Mouse (Mus musculus): Measurements from ENCODE around the gene Rps6kb2.

Rps6kb2 gene

GRCm38 (mm10) chr19:4162646-4163542, at the start of gene Rps6kb2:
Gene Rps6kb2 (minus strand): TSS chr19:4163354.
- DNase-seq (ENCODE audit: low spot score in 2 of 2) = peak; percentile 99

- DNase-seq (ENCODE audit: low spot score in 2 of 2) = no peak
Observed at GRCm38 (mm10) chr19:4211891-4212588, 48.9 kb upstream of the Rps6kb2 start.

GRCm38 (mm10) chr19:4208563-4208962, 45.4 kb upstream of the Rps6kb2 start:
- no peak for DNase-seq (ENCODE audit: low spot score in 2 of 2)

GRCm38 (mm10) chr19:4206971-4207370, 43.8 kb upstream of the Rps6kb2 start:
- peak; percentile 66 to 72 for DNase-seq (ENCODE audit: low spot score in 2 of 2)

GRCm38 (mm10) chr19:4204889-4205288, 41.7 kb upstream of the Rps6kb2 start:
- no peak for DNase-seq (ENCODE audit: low spot score in 2 of 2)

- DNase-seq (ENCODE audit: low spot score in 2 of 2) = no peak
Observed at GRCm38 (mm10) chr19:4203604-4204326, 40.6 kb upstream of the Rps6kb2 start.

- DNase-seq (ENCODE audit: low spot score in 2 of 2) = no peak
Observed at GRCm38 (mm10) chr19:4203148-4203547, 40.0 kb upstream of the Rps6kb2 start.

- DNase-seq (ENCODE audit: low spot score in 2 of 2) = no peak
Observed at GRCm38 (mm10) chr19:4202149-4202548, 39.0 kb upstream of the Rps6kb2 start.

GRCm38 (mm10) chr19:4201291-4201909, 38.2 kb upstream of the Rps6kb2 start, which contains the start of gene Rad9a:
Gene Rad9a (minus strand): TSS chr19:4201662.
- DNase-seq (ENCODE audit: low spot score in 2 of 2) = peak; percentile 96

- DNase-seq (ENCODE audit: low spot score in 2 of 2) = no peak
Observed at GRCm38 (mm10) chr19:4197180-4197579, 34.0 kb upstream of the Rps6kb2 start.

GRCm38 (mm10) chr19:4196548-4196947, 33.4 kb upstream of the Rps6kb2 start:
- DNase-seq (ENCODE audit: low spot score in 2 of 2) = no peak

GRCm38 (mm10) chr19:4196048-4196447, 32.9 kb upstream of the Rps6kb2 start:
- no peak for DNase-seq (ENCODE audit: low spot score in 2 of 2)

GRCm38 (mm10) chr19:4194776-4195650, 31.9 kb upstream of the Rps6kb2 start:
- DNase-seq (ENCODE audit: low spot score in 2 of 2) = no peak

- no peak for DNase-seq (ENCODE audit: low spot score in 2 of 2)
Observed at GRCm38 (mm10) chr19:4194021-4194724, 31.0 kb upstream of the Rps6kb2 start.

GRCm38 (mm10) chr19:4193129-4193528, 30.0 kb upstream of the Rps6kb2 start:
- no peak for DNase-seq (ENCODE audit: low spot score in 2 of 2)

GRCm38 (mm10) chr19:4192251-4192985, 29.3 kb upstream of the Rps6kb2 start:
- no peak for DNase-seq (ENCODE audit: low spot score in 2 of 2)

GRCm38 (mm10) chr19:4191528-4192250, 28.5 kb upstream of the Rps6kb2 start, which contains the start of gene Ppp1ca:
Gene Ppp1ca (plus strand): TSS chr19:4192065.
- DNase-seq (ENCODE audit: low spot score in 2 of 2) = peak; percentile 86 to 94

- no peak for DNase-seq (ENCODE audit: low spot score in 2 of 2)
Observed at GRCm38 (mm10) chr19:4190831-4191334, 27.7 kb upstream of the Rps6kb2 start, which contains the start of gene Tbc1d10c. Gene Tbc1d10c (minus strand): TSS chr19:4191284.

All from right cerebral cortex, adult 2 months (tissue).